Mouse (Mus musculus): ENCODE measurements around the gene Opcml.

DNA sequence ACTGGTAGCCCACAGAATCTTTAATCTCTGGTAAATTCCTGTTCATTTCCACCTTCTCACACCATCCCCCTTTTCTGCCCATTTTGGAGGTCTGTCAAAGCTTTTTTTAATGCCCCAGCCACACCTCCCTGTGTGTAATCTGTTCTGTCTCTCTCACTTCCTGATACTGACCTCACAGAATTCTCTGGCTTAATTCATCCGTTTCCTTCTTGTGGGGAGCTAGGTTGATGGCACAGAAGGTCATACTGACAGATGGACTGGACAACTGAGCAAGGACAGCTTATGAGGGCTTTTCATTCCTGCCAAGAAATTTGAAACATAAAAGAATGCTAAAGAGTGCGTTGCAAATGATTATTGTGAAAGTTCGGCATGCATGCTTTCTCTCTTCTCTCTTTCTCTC is 126.7 kb downstream of the Opcml start:
- TF ChIP-seq CTCF (IDR thresholded peaks at IDR 0.05; ENCODE audit: control insufficient read depth, insufficient read depth, insufficient read length), result no peak
- no peak for TF ChIP-seq MAX (IDR thresholded peaks at IDR 0.05)
- TF ChIP-seq CEBPB (IDR thresholded peaks at IDR 0.05; ENCODE audit: low read depth), result no peak
- no peak for TF ChIP-seq USF1 (IDR thresholded peaks at IDR 0.05; ENCODE audit: low read depth)
